Mouse (Mus musculus) cerebellum, adult (tissue): ENCODE results near the gene Asf1b.
"Not testable (repeated sequence)": the region's sequence is repeated elsewhere in the genome, so short reads cannot be mapped to it uniquely, and the experiment has no call there.

Experiments used
- ATAC-seq: cut with Nextera tagmentation; 2 replicates; pipeline ENCODE4 v1.9.2; 2017; ENCODE audit warnings: mild to moderate bottlenecking, moderate library complexity, mixed read lengths; ENCODE audit not compliant: insufficient number of reproducible peaks, low FRiP score, low TSS enrichment

The Asf1b gene

GRCm38 (mm10) chr8:83955958-83956218, 581 bp downstream of the Asf1b start:
- 0 out of 2 replicates have a peak, but pooled peaks have one; percentile 2 for ATAC-seq

- no peak for ATAC-seq
These were observed 1.5 kb downstream of the Asf1b start for GRCm38 (mm10) chr8:83956789-83957188.

GRCm38 (mm10) chr8:83964015-83964765, 8.9 kb downstream of the Asf1b start:
- no peak for ATAC-seq

GRCm38 (mm10) chr8:83967701-83968100, 12.4 kb downstream of the Asf1b start:
- ATAC-seq, result no peak

GRCm38 (mm10) chr8:83971121-83971520, 15.8 kb downstream of the Asf1b start:
- ATAC-seq, result no peak

- no peak for ATAC-seq
These were observed 16.4 kb downstream of the Asf1b start for GRCm38 (mm10) chr8:83971661-83972060.

GRCm38 (mm10) chr8:83972150-83973120, 17.1 kb downstream of the Asf1b start, which contains the start of gene Prkaca:
Prkaca (plus strand) TSS chr8:83972993.
- peak; percentile 99 for ATAC-seq

GRCm38 (mm10) chr8:83973161-83974031, 18.1 kb downstream of the Asf1b start:
- peak; percentile 9; the same call in 1 of the 2 replicates for ATAC-seq

- ATAC-seq, result no peak
These were observed 19.2 kb downstream of the Asf1b start for GRCm38 (mm10) chr8:83974521-83974920.

- ATAC-seq, result no peak
These were observed 20.9 kb downstream of the Asf1b start for GRCm38 (mm10) chr8:83976101-83976630.

GRCm38 (mm10) chr8:83976779-83977350, 21.6 kb downstream of the Asf1b start:
- no peak for ATAC-seq

- ATAC-seq, result no peak
These were observed 22.3 kb downstream of the Asf1b start for GRCm38 (mm10) chr8:83977646-83978045.

GRCm38 (mm10) chr8:83978200-83978599, 22.9 kb downstream of the Asf1b start:
- no peak for ATAC-seq

GRCm38 (mm10) chr8:83980250-83980649, 24.9 kb downstream of the Asf1b start:
- ATAC-seq, result 0 out of 2 replicates have a peak, but pooled peaks have one; percentile 12

- ATAC-seq, result no peak
These were observed 25.5 kb downstream of the Asf1b start for GRCm38 (mm10) chr8:83980845-83981244.

- no peak; the same call in 1 of the 2 replicates for ATAC-seq
These were observed 26.2 kb downstream of the Asf1b start for GRCm38 (mm10) chr8:83981533-83981932.

- no peak for ATAC-seq
These were observed 27.1 kb downstream of the Asf1b start for GRCm38 (mm10) chr8:83982449-83982848.

GRCm38 (mm10) chr8:83983222-83983621, 27.9 kb downstream of the Asf1b start:
- not testable (repeated sequence) for ATAC-seq

GRCm38 (mm10) chr8:83989243-83989642, 33.9 kb downstream of the Asf1b start:
- no peak for ATAC-seq

GRCm38 (mm10) chr8:83990170-83990569, 34.9 kb downstream of the Asf1b start:
- ATAC-seq, result no peak
